Mouse (Mus musculus): ENCODE measurements around the gene Agap2.

- TF ChIP-seq CTCF (IDR thresholded peaks at IDR 0.05; ENCODE audit: extremely low read depth, insufficient read length, insufficient replicate concordance, low read depth, low read length) (no peak), POLR2A (IDR thresholded peaks at IDR 0.05; ENCODE audit: low read depth, low read length) (no peak)
Measured at GRCm38 (mm10) chr10:127061513-127061912, 13.6 kb upstream of the Agap2 start.
